Mouse (Mus musculus) spleen, postnatal 10 days (tissue): ENCODE results near the gene Cda.

Source experiments
- DNase-seq, 2 experiments: peaks; one replicate each; pipeline ENCODE4 v3.0.0; 2021 to 2022; ENCODE audit warnings: low spot score in 2 of 2

The Cda gene

GRCm38 (mm10) chr4:138307739-138308138, 60.1 kb downstream of the Cda start:
- no peak for DNase-seq

GRCm38 (mm10) chr4:138307025-138307424, 60.8 kb downstream of the Cda start:
- no peak for DNase-seq

DNA sequence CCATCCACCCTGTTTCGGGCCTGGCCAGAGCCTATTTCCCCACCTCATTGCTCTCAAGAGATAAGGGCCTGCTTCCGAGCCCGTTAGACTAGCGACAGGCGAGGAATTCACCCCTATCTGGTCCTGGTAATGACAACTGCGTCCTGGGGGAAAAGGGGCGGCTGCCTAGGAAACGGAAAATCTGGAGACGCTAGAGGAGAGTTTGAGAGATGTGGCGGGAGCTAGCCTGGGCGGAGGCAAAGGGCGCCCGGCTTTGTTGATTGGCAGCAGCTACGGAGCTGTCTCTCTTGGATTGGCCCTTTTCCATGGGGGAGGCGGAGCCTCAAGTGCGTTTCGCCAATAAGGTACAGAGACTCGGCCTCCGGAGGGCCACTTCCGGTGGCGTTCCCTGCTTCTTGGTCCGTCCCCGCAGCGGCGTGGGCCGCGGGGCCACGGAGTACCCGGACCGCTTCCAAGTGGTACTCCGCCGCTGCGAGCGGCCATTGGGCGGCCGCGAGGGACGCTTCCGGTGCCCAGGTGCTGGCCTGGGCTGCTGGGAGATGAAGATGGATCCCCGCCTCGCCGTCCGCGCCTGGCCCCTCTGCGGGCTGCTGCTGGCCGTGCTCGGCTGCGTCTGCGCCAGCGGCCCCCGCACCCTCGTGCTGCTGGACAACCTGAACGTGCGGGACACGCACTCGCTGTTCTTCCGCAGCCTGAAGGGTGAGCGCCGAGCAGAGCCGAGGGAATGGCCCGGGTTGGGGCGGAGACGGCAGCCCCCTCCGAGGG, 63.3 kb downstream of the Cda start, which contains the start of gene Ddost:
Gene Ddost, plus strand, starts transcription at position 391 of the 765 bp plus-strand sequence.
- peak; percentile 88 to 97 for DNase-seq

GRCm38 (mm10) chr4:138303742-138304141, 64.0 kb downstream of the Cda start:
- peak in 1 of 2 experiments; percentile 53 for DNase-seq

DNA sequence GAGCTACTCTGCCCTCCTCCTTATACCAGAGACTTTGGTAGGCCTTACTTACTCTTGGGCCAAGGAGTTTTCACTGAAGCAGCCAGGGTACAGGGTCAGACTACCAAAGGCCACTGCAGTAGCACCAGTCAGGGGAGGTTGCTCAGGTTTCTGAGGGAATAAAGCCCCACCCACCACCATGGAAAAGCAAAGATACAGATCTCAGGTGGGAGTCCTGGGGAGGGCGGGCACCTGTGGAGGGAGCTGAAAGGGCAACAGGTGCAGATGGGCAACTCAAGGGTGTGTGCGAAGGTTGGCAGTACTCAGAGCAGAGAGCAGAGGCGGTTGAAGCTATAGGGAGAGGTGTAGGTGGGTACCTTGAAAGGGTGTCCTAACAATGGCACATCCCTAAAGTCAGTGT, 64.8 kb downstream of the Cda start:
- DNase-seq = no peak

DNA sequence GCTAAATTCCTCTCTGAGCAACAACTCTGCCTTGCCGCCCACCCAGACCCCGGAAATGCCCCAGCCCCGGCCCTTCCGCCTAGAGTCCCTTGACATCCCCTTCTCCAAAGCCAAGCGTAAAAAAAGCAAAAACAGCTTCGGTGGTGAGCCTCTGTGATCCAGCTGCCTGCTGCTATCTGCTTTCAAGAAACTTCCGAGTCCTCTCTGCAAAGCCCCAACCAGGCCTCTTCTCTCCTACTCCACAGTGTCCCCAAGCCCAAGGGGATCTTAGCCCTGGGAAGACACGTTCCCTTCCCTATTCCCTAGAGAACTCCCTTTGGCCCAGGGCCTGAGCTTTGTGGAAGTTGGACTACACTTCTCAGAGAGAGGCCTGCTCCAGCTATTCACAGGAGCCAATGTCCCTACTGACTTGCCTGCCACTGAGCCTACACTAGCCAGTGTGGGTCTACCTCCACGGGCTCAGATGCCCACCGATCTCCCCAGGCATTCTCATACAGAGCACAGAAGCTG, 66.5 kb downstream of the Cda start:
- no peak for DNase-seq

DNA sequence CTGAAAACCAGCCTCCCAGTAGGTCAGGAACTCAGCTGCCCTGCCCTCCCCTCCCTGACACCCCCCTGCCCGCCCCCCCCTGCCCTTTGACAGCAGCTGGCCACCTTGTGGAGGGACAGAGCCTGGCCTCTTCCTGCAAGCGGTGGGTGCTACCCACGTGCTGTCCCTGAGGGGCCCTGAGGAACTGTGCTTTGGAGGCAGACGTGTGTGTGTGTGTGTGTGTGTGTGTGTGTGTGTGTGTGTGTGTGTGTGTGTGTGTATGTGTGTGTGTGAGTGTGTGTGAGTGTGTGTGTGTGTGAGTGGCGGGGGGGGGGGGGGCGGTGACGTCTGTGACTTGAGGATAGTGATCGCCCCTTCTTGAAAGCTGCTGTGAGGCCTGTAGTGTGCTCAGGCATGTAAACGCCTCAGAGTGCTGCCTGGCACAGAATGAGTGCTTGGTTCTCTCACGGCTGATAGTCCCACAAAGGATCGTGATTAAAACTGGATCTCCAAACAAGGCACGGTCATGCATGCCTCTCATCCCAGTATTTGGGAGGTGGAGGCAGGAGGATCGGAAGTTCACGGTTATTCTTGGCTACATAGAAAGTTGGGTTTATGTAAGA, 73.7 kb downstream of the Cda start:
- DNase-seq = no peak

- DNase-seq = no peak
Measured at GRCm38 (mm10) chr4:138293261-138293948, 74.4 kb downstream of the Cda start.

DNA sequence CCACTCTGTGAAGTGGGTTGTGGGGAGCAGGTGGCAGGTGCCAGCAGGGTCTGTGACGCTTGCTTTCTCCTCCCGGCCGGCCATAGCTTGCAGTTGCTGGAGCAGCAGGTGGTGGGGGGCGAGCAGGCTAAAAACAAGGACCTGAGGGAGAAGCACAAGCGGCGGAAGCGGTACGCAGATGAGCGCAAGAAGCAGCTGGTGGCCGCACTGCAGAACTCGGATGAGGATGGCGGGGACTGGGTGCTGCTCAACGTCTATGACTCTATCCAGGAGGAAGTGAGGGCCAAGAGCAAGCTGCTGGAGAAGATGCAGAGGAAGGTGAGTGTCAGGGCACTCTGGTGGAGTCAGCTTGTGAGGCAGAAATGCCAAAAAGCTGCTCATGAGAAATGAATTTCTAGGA, 75.8 kb downstream of the Cda start:
- DNase-seq = no peak

DNA sequence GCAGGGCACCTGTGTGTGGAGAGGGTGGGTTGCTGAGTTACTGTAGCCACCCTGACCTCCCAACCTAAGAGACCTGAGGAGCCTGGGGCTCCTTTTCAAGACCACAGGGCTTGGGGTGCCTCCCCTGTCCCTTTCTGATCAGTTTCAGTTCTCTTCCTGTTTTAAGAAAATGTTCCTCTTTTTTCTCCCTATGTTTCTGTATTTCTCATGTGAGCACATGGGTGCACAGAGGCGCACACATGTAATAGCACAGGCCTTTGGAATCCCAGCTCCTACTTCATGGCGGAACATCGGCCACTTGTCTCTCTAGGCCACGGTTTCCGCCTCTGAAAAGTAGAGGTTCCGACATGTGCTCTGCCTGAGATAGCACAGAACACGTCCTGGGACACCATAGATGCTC, 79.1 kb downstream of the Cda start:
- no peak for DNase-seq
